Mouse (Mus musculus) heart, embryonic 10.5 days (tissue): ENCODE data around the gene Sptb. TPM values are rescaled to one million over a fixed set of nuclear protein-coding genes. Genes with fewer than 3 reads are reported as not detected.
A peak's percentile ranks its signal among the peaks of the same experiment; 100 is the strongest.

Experiments
- DNase-seq: peaks from one replicate; pipeline ENCODE4 v3.0.0-alpha.2; 2017; ENCODE audit warnings: low spot score
- H3K27ac ChIP-seq: fragments of 300-500 bp; sonication (generic); 2 replicates; pipeline ENCODE4 v1.5.1; 2016; ENCODE audit warnings: mild to moderate bottlenecking
- H3K27me3 ChIP-seq: fragments of 300-500 bp; sonication (generic); 2 replicates; pipeline ENCODE4 v1.6.1; 2016; ENCODE audit warnings: mild to moderate bottlenecking; ENCODE audit not compliant: poor library complexity, insufficient read depth, severe bottlenecking
- H3K36me3 ChIP-seq: fragments of 300-500 bp; sonication (generic); 2 replicates; pipeline ENCODE4 v1.6.1; 2016; ENCODE audit warnings: mild to moderate bottlenecking, moderate library complexity
- H3K4me1 ChIP-seq: fragments of 300-500 bp; sonication (generic); 2 replicates; pipeline ENCODE4 v1.6.1; 2016; ENCODE audit warnings: mild to moderate bottlenecking
- H3K4me3 ChIP-seq: fragments of 300-500 bp; sonication (generic); 2 replicates; pipeline ENCODE4 v1.5.1; 2016; ENCODE audit warnings: mild to moderate bottlenecking, moderate library complexity
- H3K9me3 ChIP-seq: fragments of 300-500 bp; sonication (generic); 2 replicates; pipeline ENCODE4 v1.6.1; 2016; ENCODE audit warnings: mild to moderate bottlenecking, moderate library complexity
- WGBS: fragments of 180-500 bp; shearing (Covaris S2); methylation state at CpG from one replicate; pipeline ENCODE4 v1.1.7; 2016; 5-methylcytosine and 5-hydroxymethylcytosine counted together
- polyA plus RNA-seq: library from polyadenylated mRNA; unstranded; fragments of >200 nt; fragmentation: Nextera tagmentation; extraction: Ambion mirVana; gene quantifications from 2 replicates; pipeline ENCODE4 v1.2.1, GENCODE M21; 2016

Sptb gene
- polyA plus RNA-seq, 1 experiment from 2014 or later: 11.5 TPM

GRCm38 (mm10) chr12:76668654-76669419 is 41.5 kb downstream of the Sptb start:
- Histone ChIP-seq H3K27me3 (no peaks in the 10 kb centered on the region), H3K9me3 (no peaks in the 10 kb centered on the region), H3K36me3 (no peaks in the 10 kb centered on the region), H3K4me1 (peaks cover 61% of the 10 kb centered on the region), H3K27ac (peak overlapping the region; percentile 75), H3K4me3 (no peak overlapping the region)
- no peak for DNase-seq
- WGBS: 71% methylated on average over 7 of the region's 7 CpGs

- Histone ChIP-seq H3K4me1 (peaks cover 33% of the 10 kb centered on the region), H3K27me3 (no peaks in the 10 kb centered on the region), H3K27ac (peak overlapping the region; percentile 67), H3K9me3 (no peaks in the 10 kb centered on the region), H3K4me3 (no peak overlapping the region; the same call in 1 of the 2 replicates), H3K36me3 (no peaks in the 10 kb centered on the region)
- WGBS: 57% methylated on average over 6 of the region's 6 CpGs
- DNase-seq: no peak
Measured at GRCm38 (mm10) chr12:76651788-76652345, 58.5 kb downstream of the Sptb start.

DNA sequence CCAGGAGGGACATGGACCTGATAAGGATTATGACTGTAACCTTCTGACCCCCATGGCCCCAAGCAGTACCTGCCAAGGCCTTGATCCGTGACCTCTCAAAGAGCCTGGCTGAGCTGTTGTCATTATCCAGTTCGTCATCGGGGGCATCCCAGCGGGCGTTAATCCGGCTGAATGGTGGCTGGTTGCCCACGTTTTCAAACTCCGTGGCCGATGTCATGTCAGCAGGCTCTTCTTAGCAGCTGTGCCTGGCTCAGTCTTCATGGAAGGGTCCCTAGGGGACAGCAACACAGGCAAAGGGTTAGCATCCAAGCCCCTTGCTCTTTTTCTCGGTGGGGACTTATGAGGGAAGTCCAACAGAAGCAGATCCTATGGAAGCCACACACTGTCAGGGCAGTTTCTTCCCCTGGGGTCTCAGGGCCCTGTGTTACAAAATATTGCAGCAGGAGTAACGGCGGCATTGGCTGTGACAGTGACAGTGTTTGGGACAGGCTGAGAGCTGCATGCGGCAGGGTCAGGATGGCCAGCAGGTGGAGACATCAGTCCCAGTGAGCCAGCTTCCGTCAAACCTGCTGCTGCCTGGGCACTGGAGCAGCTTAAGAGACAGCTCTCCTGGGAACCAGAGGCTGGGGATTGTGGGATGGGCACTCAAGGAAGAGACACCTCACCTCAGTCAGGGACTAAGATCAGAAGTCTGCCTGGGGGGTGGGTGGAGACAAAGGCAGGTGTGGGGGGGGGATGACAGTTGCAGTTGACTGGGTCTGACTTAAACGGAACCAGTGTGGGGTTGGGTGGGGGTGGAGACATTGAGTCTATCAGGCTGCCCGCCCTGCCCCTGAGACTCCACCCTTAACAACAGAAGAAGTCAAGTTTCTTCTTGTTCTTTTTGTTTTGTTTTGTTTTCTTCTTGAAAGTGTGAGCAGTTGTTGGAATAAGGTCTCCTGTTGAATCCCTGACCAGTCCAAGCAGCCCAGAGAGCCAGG is 60.3 kb downstream of the Sptb start:
- H3K4me1 ChIP-seq: peaks cover 47% of the 10 kb centered on the region
- WGBS: 62% methylated on average over 16 of the region's 16 CpGs
- no peaks in the 10 kb centered on the region for H3K36me3 ChIP-seq
- H3K4me3 ChIP-seq: no peak overlapping the region
- DNase-seq: no peak
- H3K27ac ChIP-seq: peak overlapping the region; percentile 67; the same call in 1 of the 2 replicates
- H3K9me3 ChIP-seq: no peaks in the 10 kb centered on the region
- H3K27me3 ChIP-seq: no peaks in the 10 kb centered on the region

- Histone ChIP-seq H3K27me3 (no peaks in the 10 kb centered on the region), H3K27ac (peak overlapping the region; percentile 68), H3K4me3 (no peak overlapping the region), H3K36me3 (no peaks in the 10 kb centered on the region), H3K4me1 (peaks cover 45% of the 10 kb centered on the region), H3K9me3 (no peaks in the 10 kb centered on the region)
- no peak for DNase-seq
- 52% methylated on average over 23 of the region's 23 CpGs for WGBS
Measured at GRCm38 (mm10) chr12:76645222-76646110, 64.9 kb downstream of the Sptb start.

GRCm38 (mm10) chr12:76643679-76644078 is 66.7 kb downstream of the Sptb start:
- Histone ChIP-seq H3K27ac (no peak overlapping the region), H3K4me3 (no peak overlapping the region), H3K9me3 (no peaks in the 10 kb centered on the region), H3K4me1 (peaks cover 37% of the 10 kb centered on the region), H3K36me3 (no peaks in the 10 kb centered on the region), H3K27me3 (no peaks in the 10 kb centered on the region)
- 61% methylated on average over 8 of the region's 8 CpGs for WGBS
- DNase-seq: no peak

- no peak for DNase-seq
- no peaks in the 10 kb centered on the region for H3K9me3 ChIP-seq
- no peak overlapping the region for H3K4me3 ChIP-seq
- no peaks in the 10 kb centered on the region for H3K36me3 ChIP-seq
- H3K4me1 ChIP-seq: peaks cover 37% of the 10 kb centered on the region
- H3K27ac ChIP-seq: no peak overlapping the region
- no peaks in the 10 kb centered on the region for H3K27me3 ChIP-seq
- WGBS: 56% methylated on average over 4 of the region's 4 CpGs
Measured at GRCm38 (mm10) chr12:76642616-76643015, 67.7 kb downstream of the Sptb start.

- Histone ChIP-seq H3K27me3 (no peaks in the 10 kb centered on the region), H3K4me1 (peaks cover 26% of the 10 kb centered on the region), H3K9me3 (no peaks in the 10 kb centered on the region), H3K36me3 (no peaks in the 10 kb centered on the region), H3K27ac (peak overlapping the region; percentile 52; the same call in 1 of the 2 replicates), H3K4me3 (no peak overlapping the region)
- 32% methylated on average over 8 of the region's 8 CpGs for WGBS
- DNase-seq: no peak
Measured at GRCm38 (mm10) chr12:76640620-76641019, 69.7 kb downstream of the Sptb start.

DNA sequence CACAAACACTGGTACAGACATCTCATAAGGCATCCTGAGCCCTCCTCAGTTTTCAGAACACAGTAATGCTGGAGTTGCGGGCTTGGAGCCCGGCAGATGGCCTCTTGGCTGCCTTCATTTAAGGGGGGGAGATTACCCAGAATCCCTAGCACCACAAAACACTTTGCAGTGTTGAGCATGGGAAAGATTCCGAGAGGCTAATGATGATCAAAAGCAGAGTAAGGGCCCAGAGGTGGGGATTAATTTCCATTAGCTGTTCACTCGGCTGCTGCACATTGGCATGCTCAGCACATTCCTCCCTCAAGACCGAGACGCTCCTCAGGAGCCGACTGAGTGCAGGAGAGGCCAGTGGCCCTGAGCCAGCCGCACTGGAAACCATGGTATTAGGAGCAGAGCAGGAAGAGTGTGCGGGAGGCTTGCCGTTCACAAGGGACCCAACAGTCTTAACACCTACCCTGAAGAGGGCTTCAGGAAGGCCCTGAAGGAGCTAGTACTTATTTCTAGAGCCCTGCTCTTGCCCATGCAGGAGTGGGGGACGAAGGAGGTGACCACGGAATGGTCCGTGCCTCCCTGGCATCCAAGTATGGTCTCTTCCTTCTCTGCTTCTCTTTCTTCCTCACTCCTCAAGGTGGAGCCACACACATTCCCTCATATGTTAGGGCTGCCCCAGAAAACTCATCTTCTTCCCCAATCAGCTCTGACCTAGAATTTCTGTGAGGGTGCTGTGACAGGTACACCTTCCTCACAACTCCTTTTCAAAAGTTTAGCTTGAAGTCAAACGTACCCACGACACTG is 75.3 kb downstream of the Sptb start:
- peaks cover 10% of the 10 kb centered on the region for H3K4me1 ChIP-seq
- no peaks in the 10 kb centered on the region for H3K36me3 ChIP-seq
- no peaks in the 10 kb centered on the region for H3K27me3 ChIP-seq
- WGBS: 59% methylated on average over 15 of the region's 15 CpGs
- H3K27ac ChIP-seq: no peak overlapping the region; the same call in 1 of the 2 replicates
- no peak overlapping the region for H3K4me3 ChIP-seq
- H3K9me3 ChIP-seq: no peaks in the 10 kb centered on the region
- no peak for DNase-seq

- no peaks in the 10 kb centered on the region for H3K9me3 ChIP-seq
- peaks cover 41% of the 10 kb centered on the region for H3K36me3 ChIP-seq
- no peak overlapping the region for H3K27ac ChIP-seq
- no peak overlapping the region for H3K4me3 ChIP-seq
- DNase-seq: no peak
- peaks cover 19% of the 10 kb centered on the region for H3K4me1 ChIP-seq
- 0 out of 2 replicates have a peak, but pooled peaks cover 3% of the 10 kb centered on the region for H3K27me3 ChIP-seq
- 76% methylated on average over 6 of the region's 6 CpGs for WGBS
Measured at GRCm38 (mm10) chr12:76623374-76623773, 87.0 kb downstream of the Sptb start.

GRCm38 (mm10) chr12:76619847-76620246 is 90.5 kb downstream of the Sptb start:
- WGBS: 61% methylated on average over 5 of the region's 5 CpGs
- DNase-seq: no peak

DNA sequence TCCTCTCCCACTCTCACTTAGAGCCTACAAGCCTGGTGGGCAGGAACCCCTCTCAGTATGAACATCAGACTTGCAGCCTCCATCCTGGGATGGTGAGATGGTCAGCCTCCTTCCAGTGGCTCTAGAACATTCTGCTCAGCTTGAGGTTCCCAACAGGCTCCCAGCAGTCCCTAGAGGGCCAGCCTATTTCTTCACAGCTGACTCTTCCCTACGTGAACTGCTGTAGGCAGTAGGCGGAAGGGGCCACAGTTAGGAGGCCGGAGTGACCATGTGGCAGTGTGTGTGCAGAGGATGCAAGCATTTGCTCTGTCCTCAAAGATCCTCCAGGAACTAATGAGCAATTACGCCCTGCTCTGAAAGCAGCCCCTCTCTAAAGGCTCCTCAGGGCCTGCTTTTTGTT is 92.2 kb downstream of the Sptb start:
- Histone ChIP-seq H3K27me3 (0 out of 2 replicates have a peak, but pooled peaks cover 3% of the 10 kb centered on the region), H3K36me3 (peaks cover 24% of the 10 kb centered on the region), H3K9me3 (no peaks in the 10 kb centered on the region), H3K4me3 (no peak overlapping the region), H3K27ac (no peak overlapping the region), H3K4me1 (peaks cover 20% of the 10 kb centered on the region)
- WGBS: 78% methylated on average over 4 of the region's 4 CpGs
- no peak for DNase-seq

More at GRCm38 (mm10) chr12:76619847-76620246, 90.5 kb downstream of the Sptb start:
- peaks cover 30% of the 10 kb centered on the region for H3K4me1 ChIP-seq
- H3K27me3 ChIP-seq: 0 out of 2 replicates have a peak, but pooled peaks cover 3% of the 10 kb centered on the region
- no peaks in the 10 kb centered on the region for H3K9me3 ChIP-seq
- H3K4me3 ChIP-seq: no peak overlapping the region
- peaks cover 27% of the 10 kb centered on the region for H3K36me3 ChIP-seq
- no peak overlapping the region for H3K27ac ChIP-seq
